Mouse (Mus musculus) hindbrain, embryonic 12.5 days (tissue): ENCODE data around the gene Tns1. TPM values are rescaled to one million over a fixed set of nuclear protein-coding genes. Genes with fewer than 3 reads are reported as not detected.

Experiments used
- ATAC-seq: fragments of 200-750 bp; cut with Nextera tagmentation; 2 replicates; pipeline ENCODE4 v1.8.0; 2017; ENCODE audit warnings: moderate TSS enrichment; ENCODE audit not compliant: low FRiP score
- H3K27ac ChIP-seq: fragments of 300-500 bp; sonication (generic); 2 replicates; pipeline ENCODE4 v1.5.1; 2016; ENCODE audit warnings: mild to moderate bottlenecking
- H3K27me3 ChIP-seq: fragments of 300-500 bp; sonication (generic); 2 replicates; pipeline ENCODE4 v1.6.1; 2016; ENCODE audit warnings: mild to moderate bottlenecking
- H3K36me3 ChIP-seq: fragments of 300-500 bp; sonication (generic); 2 replicates; pipeline ENCODE4 v1.6.1; 2016; ENCODE audit warnings: mild to moderate bottlenecking
- H3K4me1 ChIP-seq: fragments of 300-500 bp; sonication (generic); 2 replicates; pipeline ENCODE4 v1.6.1; 2016
- H3K4me2 ChIP-seq: fragments of 300-500 bp; sonication (generic); replicated peaks from 2 replicates; pipeline ENCODE4 v1.6.1; 2016; ENCODE audit warnings: mild to moderate bottlenecking
- H3K4me3 ChIP-seq: fragments of 300-500 bp; sonication (generic); 2 replicates; pipeline ENCODE4 v1.5.1; 2016; ENCODE audit warnings: mild to moderate bottlenecking
- H3K9ac ChIP-seq: fragments of 300-500 bp; sonication (generic); 2 replicates; pipeline ENCODE4 v1.6.1; 2016; ENCODE audit warnings: mild to moderate bottlenecking, moderate library complexity
- H3K9me3 ChIP-seq: fragments of 300-500 bp; sonication (generic); replicated peaks from 2 replicates; pipeline ENCODE4 v1.6.1; 2016; ENCODE audit warnings: mild to moderate bottlenecking
- WGBS: fragments of 180-500 bp; shearing (Covaris S2); methylation state at CpG from one replicate; pipeline ENCODE4 v1.1.7; 2016; 5-methylcytosine and 5-hydroxymethylcytosine counted together
- polyA plus RNA-seq: library from polyadenylated mRNA; unstranded; fragments of >200 nt; fragmentation: Nextera tagmentation; extraction: Ambion mirVana; gene quantifications from 2 replicates; pipeline ENCODE4 v1.2.1, GENCODE M21; 2016

Tns1 gene
- polyA plus RNA-seq, 1 experiment from 2014 or later, result 28.3 TPM

DNA sequence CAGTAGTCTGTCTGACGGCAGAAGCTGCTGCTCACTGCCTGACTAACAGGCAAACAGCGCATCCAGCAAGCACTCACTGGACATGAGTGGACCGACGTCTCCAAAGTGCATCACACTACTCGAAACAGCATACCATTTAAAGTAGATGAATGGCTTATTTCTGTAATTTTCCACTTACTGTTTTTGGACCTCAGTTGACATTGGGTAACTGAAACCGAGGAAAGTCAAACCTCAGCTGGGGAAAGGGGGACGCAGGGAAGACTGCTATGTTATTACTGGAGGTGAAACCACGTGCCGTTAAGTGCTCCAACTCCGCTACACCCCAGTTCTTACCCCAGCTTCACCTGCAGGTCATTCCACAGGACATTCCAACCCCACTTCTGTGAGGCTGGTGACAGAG lies 111.5 kb downstream of the Tns1 start:
- WGBS, result 86% methylated on average over 10 of the region's 10 CpGs
- Histone ChIP-seq H3K36me3 (0 out of 2 replicates have a peak, but pooled peaks cover 2% of the 10 kb centered on the region), H3K4me1 (peaks cover 6% of the 10 kb centered on the region), H3K27me3 (no peaks in the 10 kb centered on the region), H3K4me3 (no peak overlapping the region), H3K9ac (no peak overlapping the region), H3K9me3 (no peaks in the 10 kb centered on the region), H3K27ac (no peak overlapping the region), H3K4me2 (no peak overlapping the region)
- ATAC-seq, result no peak

DNA sequence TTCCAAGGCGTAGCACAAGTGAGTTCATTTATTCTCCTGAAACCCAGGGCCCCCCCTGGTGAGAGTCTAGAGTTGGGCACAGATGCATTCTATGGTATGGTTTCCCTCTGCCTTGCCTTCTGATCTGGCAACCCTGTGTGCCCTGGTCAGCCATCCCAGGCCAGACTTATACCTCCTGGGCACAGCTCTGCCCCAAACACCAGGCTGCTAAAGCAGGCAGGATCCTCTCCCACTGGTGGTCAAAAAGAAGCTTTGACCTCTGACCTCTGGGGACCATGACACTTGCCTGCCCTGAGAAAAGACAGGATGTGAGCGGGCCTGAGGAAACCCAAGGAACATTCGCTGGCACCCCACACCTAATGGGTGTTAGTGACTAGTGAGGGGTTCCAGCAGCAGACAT lies 114.8 kb downstream of the Tns1 start:
- Histone ChIP-seq H3K4me2 (no peak overlapping the region), H3K27ac (no peak overlapping the region), H3K9ac (no peak overlapping the region), H3K27me3 (no peaks in the 10 kb centered on the region), H3K9me3 (no peaks in the 10 kb centered on the region), H3K4me3 (no peak overlapping the region), H3K36me3 (0 out of 2 replicates have a peak, but pooled peaks cover 2% of the 10 kb centered on the region), H3K4me1 (peaks cover 6% of the 10 kb centered on the region)
- ATAC-seq, result no peak
- WGBS, result 78% methylated on average over 3 of the region's 3 CpGs

DNA sequence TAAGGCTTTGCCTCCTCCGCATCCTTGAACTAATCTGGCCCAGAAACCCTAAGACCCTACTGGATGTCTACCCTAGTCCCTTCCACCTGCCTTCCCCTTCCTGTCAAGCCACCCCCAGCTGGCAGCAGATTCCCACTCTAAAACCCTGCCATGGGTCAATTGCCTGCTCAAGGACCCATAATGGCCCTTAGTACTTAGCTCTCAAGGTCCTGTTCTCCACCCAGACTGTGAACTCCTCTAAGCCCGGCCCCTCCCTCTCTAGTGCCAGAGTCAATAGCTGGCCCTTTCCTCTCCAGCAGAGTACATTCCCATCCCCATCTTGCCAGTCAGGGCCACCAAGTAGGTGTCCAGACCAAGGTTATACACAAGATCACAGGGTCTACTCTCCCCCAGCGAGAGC lies 115.3 kb downstream of the Tns1 start:
- no peak overlapping the region for H3K4me3 ChIP-seq
- ATAC-seq, result no peak
- no peak overlapping the region for H3K4me2 ChIP-seq
- peaks cover 6% of the 10 kb centered on the region for H3K4me1 ChIP-seq
- 0 out of 2 replicates have a peak, but pooled peaks cover 2% of the 10 kb centered on the region for H3K36me3 ChIP-seq
- no peak overlapping the region for H3K9ac ChIP-seq
- no peaks in the 10 kb centered on the region for H3K9me3 ChIP-seq
- no peaks in the 10 kb centered on the region for H3K27me3 ChIP-seq
- H3K27ac ChIP-seq, result no peak overlapping the region
- WGBS, result 89% methylated on average over 3 of the region's 3 CpGs

DNA sequence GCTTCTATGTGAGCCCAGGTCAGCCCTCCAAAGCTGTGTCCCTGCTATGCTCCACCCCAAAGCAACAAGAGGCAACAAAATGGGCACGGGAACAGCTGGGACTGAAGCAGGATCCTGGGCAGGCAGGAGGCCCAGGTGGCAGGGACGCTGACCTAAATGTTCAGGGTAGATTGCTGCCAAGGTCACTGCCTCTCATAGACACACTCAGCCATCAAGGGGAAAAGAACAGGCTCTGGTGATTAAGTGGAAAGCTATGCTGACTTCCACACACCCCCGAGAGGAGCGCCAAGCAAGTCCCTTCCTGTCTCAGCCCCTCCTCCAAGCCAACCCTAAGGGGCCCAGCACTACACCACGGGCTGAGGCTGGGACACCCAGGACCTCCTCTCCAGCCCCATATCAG lies 115.8 kb downstream of the Tns1 start:
- Histone ChIP-seq H3K9ac (no peak overlapping the region), H3K9me3 (no peaks in the 10 kb centered on the region), H3K27me3 (no peaks in the 10 kb centered on the region), H3K4me1 (peaks cover 6% of the 10 kb centered on the region), H3K27ac (no peak overlapping the region), H3K4me3 (no peak overlapping the region), H3K36me3 (0 out of 2 replicates have a peak, but pooled peaks cover 2% of the 10 kb centered on the region), H3K4me2 (no peak overlapping the region)
- WGBS, result 67% methylated on average over 5 of the region's 5 CpGs
- no peak for ATAC-seq

DNA sequence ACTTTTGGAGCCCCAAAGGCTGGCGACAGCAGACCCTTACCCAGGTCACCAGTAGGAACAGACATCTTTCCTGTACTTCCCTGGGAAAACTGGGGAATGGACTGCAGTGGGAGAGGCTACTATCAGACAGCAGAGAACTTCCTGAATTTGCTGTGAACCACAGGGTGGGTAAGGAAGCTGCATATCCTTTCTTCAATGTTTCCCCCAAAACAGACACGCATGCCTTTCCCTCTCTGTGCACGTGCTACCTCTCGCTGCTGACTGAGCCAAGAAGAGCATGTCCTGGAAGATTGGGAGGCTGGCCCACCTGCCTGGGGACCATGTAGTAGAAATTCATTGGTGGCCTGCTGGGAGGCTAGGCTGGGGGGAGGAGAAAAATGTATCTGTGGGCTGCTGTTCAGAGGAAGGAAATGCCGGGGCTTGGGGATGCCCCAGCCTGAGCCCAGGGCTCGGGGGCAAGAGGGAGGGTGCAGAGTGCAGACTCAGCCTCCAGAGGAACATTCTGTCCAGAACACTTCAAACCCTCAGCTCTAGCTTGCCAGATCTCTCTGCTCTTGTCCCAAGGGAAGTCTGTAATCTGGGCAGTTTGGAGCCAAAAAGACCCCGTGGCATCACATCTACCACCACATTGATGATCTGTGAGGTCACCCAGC lies 116.7 kb downstream of the Tns1 start:
- Histone ChIP-seq H3K36me3 (0 out of 2 replicates have a peak, but pooled peaks cover 2% of the 10 kb centered on the region), H3K4me2 (no peak overlapping the region), H3K27me3 (no peaks in the 10 kb centered on the region), H3K9me3 (no peaks in the 10 kb centered on the region), H3K4me1 (peaks cover 6% of the 10 kb centered on the region), H3K9ac (no peak overlapping the region), H3K4me3 (no peak overlapping the region), H3K27ac (no peak overlapping the region)
- WGBS, result 55% methylated on average over 7 of the region's 7 CpGs
- no peak for ATAC-seq

DNA sequence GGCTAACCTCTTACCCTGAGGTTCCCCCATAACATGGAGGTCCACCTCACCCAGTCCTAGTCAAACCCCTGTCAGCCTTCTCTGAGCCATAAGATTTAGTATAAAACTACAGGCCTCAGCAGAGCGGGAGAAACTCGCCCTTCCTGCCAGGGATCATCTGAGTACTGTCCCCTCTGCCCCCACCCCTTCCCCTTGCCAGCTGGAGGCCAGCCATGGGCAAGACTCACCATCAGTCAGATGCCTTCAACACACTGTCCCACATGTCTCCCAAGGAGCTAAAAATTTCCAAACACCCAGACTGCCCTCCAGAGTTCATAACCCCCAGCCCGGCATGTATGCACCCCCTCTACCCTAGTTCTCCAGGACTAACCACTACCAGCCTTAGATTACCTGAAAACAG lies 119.2 kb downstream of the Tns1 start:
- no peak for ATAC-seq
- no peaks in the 10 kb centered on the region for H3K27me3 ChIP-seq
- no peaks in the 10 kb centered on the region for H3K9me3 ChIP-seq
- H3K4me1 ChIP-seq, result peaks cover 16% of the 10 kb centered on the region
- H3K27ac ChIP-seq, result no peak overlapping the region
- H3K4me3 ChIP-seq, result no peak overlapping the region
- 86% methylated on average over 3 of the region's 3 CpGs for WGBS
- H3K36me3 ChIP-seq, result no peaks in the 10 kb centered on the region
- H3K9ac ChIP-seq, result no peak overlapping the region
- no peak overlapping the region for H3K4me2 ChIP-seq

DNA sequence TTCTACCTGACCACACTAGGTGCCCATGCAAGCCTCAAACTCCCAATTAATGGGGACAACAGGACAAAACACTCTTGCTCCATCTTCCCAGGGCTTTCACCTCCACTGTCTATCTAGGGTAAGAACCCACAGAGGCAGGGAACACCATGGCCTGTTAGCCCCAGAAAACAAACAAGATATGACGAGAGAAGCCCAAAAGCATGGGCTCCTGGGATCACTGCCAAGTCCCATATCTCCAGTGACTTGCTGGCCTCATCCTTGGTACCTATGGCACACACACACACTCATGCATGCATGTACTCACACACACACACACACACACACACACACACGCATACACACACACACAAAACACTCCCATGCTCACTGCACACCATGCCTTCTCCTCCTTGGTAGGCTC lies 120.5 kb downstream of the Tns1 start:
- no peaks in the 10 kb centered on the region for H3K9me3 ChIP-seq
- H3K4me2 ChIP-seq, result no peak overlapping the region
- no peak overlapping the region for H3K9ac ChIP-seq
- H3K36me3 ChIP-seq, result no peaks in the 10 kb centered on the region
- no peak for ATAC-seq
- 91% methylated on average over 2 of the region's 2 CpGs for WGBS
- H3K27ac ChIP-seq, result no peak overlapping the region
- no peaks in the 10 kb centered on the region for H3K27me3 ChIP-seq
- H3K4me3 ChIP-seq, result no peak overlapping the region
- H3K4me1 ChIP-seq, result peaks cover 24% of the 10 kb centered on the region

DNA sequence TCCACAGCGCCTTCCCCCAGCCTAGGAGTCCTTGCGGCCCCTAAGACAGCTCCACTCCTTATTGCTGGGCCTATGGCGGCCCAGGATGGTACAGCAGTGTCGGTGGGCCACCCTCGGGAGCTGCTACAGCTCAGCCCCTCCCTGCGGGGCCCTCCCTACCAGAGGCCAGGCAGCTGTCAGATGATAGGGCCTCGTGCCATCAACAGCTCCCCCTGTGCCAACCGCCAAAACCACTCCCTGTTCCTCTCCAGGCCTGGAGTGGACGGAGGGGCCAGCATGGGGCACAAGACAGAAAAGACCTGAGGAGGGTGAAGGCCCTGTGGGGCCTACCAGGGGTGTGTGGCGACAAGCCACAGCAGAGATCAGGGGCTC lies 122.8 kb downstream of the Tns1 start:
- Histone ChIP-seq H3K27ac (no peak overlapping the region), H3K9ac (no peak overlapping the region), H3K4me3 (no peak overlapping the region), H3K36me3 (no peaks in the 10 kb centered on the region), H3K9me3 (no peaks in the 10 kb centered on the region), H3K27me3 (no peaks in the 10 kb centered on the region), H3K4me2 (no peak overlapping the region), H3K4me1 (peaks cover 19% of the 10 kb centered on the region)
- no peak for ATAC-seq
- 69% methylated on average over 10 of the region's 10 CpGs for WGBS

DNA sequence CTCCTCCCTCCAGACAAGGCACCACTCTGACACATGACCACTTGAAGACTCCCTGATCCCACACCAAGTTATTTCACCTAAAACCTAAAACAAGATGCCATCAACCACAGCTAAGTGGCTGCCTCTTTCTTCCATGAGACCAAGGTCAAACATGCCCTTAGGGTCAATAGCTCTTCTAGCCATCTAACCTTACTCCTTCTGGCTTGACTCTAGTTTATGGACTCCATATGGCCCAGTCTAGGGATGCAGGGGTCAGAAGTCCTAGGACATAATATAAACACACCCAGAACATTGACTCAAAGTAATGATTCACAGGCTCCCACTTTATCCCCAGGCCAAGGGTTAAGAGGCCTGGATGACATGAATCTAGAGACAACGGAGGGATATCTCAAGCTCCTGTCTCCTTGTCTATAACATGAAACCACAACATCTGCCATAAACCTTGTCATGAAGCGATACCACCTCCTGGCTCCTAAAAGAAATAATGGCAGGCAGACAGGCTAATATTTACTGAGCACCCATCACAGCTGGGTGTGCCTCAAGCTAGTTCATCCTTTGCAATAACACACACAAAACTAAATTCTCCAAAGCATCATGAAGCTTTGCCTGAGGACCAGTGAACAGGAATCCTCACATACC lies 123.3 kb downstream of the Tns1 start:
- no peaks in the 10 kb centered on the region for H3K36me3 ChIP-seq
- no peaks in the 10 kb centered on the region for H3K27me3 ChIP-seq
- no peak for ATAC-seq
- H3K9me3 ChIP-seq, result no peaks in the 10 kb centered on the region
- H3K4me1 ChIP-seq, result peaks cover 19% of the 10 kb centered on the region
- H3K9ac ChIP-seq, result no peak overlapping the region
- 82% methylated on average over 2 of the region's 2 CpGs for WGBS
- H3K4me3 ChIP-seq, result no peak overlapping the region
- H3K4me2 ChIP-seq, result no peak overlapping the region
- no peak overlapping the region for H3K27ac ChIP-seq

DNA sequence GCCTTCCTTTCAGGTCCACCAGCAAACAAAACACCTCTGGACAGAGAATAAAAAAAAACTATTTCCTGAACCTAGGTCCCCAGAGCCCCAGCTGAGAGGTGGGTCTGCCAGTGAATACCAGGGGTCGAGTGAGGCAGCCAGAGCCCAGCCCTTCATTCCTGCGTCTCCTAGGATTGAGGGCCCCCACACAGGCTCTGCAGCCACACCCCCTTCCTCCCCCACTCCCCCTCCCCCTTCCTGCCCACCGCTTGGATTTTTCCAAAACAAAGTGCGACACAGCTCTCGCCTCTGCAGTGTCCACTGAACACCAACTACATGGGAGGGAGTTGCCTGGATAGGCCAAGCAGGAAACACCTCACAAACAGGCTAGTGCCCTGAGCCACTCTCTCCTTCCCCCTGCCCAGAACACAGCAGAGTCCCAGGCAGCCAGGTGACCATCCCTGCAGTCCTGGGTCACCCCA lies 124.0 kb downstream of the Tns1 start:
- H3K9me3 ChIP-seq, result no peaks in the 10 kb centered on the region
- no peak overlapping the region; the same call in 1 of the 2 replicates for H3K9ac ChIP-seq
- no peak for ATAC-seq
- no peak overlapping the region for H3K4me3 ChIP-seq
- no peaks in the 10 kb centered on the region for H3K27me3 ChIP-seq
- no peak overlapping the region for H3K4me2 ChIP-seq
- no peaks in the 10 kb centered on the region for H3K36me3 ChIP-seq
- peak overlapping the region; percentile 56; the same call in 1 of the 2 replicates for H3K27ac ChIP-seq
- peaks cover 19% of the 10 kb centered on the region for H3K4me1 ChIP-seq
- WGBS, result 6% methylated on average over 5 of the region's 5 CpGs

DNA sequence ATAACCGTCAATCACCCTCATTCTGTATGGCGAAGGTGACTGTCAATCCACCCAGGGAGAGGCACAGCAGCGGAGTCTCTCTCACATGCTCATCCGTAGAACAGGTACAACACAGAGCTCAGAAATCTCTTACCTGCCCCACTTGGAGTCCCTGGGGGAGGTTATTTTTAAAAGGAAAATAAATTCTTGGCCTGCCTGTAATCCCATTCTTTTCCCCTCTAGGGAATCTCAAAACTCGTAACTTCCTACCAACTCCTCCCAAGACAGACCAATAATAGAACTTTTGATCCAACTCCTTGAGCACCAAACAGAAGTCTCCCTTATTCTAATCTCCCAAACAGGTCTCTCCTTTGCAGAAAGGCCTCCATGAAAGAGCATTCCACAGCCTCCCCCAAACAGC lies 124.7 kb downstream of the Tns1 start:
- ATAC-seq, result no peak
- Histone ChIP-seq H3K27me3 (no peaks in the 10 kb centered on the region), H3K4me1 (peaks cover 19% of the 10 kb centered on the region), H3K4me3 (no peak overlapping the region), H3K9ac (no peak overlapping the region), H3K27ac (0 out of 2 replicates have a peak overlapping the region, but pooled peaks have one; percentile 56), H3K36me3 (no peaks in the 10 kb centered on the region), H3K4me2 (no peak overlapping the region), H3K9me3 (no peaks in the 10 kb centered on the region)
- 75% methylated on average over 5 of the region's 5 CpGs for WGBS

DNA sequence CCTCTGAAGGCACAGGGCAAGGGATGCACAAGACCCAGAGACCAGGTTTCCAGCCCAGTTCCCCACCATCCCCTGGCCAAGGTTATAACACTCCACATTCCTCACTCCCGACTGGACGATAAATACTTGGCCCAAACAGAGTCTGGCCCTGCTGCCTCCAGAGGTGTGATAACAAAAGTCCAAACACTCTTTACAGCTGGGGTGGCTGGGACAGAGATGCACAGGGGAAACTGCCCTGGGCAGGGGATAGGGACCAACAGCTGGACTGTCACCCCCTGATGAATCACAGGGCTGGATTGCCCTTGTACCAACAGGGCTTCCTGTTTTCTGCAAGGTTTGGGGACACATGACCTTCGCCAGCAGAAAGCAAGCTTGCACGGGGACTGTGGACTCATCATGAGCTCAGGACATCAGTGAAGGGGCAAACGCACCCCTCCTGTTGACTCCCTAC lies 125.3 kb downstream of the Tns1 start:
- no peaks in the 10 kb centered on the region for H3K27me3 ChIP-seq
- H3K27ac ChIP-seq, result no peak overlapping the region

More for the DNA sequence above, 125.3 kb downstream of the Tns1 start:
- Histone ChIP-seq H3K9me3 (no peaks in the 10 kb centered on the region), H3K4me3 (no peak overlapping the region), H3K36me3 (no peaks in the 10 kb centered on the region), H3K9ac (no peak overlapping the region), H3K4me2 (no peak overlapping the region), H3K4me1 (peaks cover 19% of the 10 kb centered on the region)
- WGBS, result 75% methylated on average over 5 of the region's 5 CpGs
- no peak for ATAC-seq
